Mouse (Mus musculus): Measurements from ENCODE around the gene Myh14. TPM values are rescaled to one million over a fixed set of nuclear protein-coding genes. Genes with fewer than 3 reads are reported as not detected.

The Myh14 gene
- total RNA-seq, 2 experiments from 2014 or later = 17.7 to 20.6 TPM

GRCm38 (mm10) chr7:44560435-44561400 lies 109.9 kb downstream of the Myh14 start:
- intact Hi-C loops (cut with DNase I) = loop anchor here (5.0 kb wide), 1 partner anchor 87 kb away; no protein-coding TSS in a partner anchor
- DNase-seq (ENCODE audit: low spot score in 2 of 2) = peak; percentile 50 to 56

DNA sequence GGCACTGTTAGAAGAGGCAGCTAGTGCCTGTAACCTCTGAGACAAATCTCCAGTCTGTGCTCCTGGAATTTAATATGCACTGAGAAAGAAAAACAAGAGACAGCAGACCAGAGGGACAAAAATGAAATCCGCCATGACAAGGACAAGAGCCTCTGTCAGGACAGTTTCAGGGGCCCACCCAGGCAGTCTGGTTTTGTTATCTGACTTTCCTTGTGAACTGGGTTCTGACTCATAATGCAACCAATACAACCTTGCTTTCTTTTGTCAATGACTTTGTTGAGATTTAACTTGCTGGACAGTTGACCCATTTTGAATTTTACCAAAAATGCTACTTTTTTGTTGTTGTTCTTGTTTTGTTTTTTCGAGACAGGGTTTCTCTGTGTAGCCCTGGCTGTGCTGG lies 113.0 kb downstream of the Myh14 start:
- DNase-seq (ENCODE audit: low spot score in 2 of 2) = no peak
- intact Hi-C loops (cut with DNase I) = no loop called here

Other genes starting within 250 kb of the Myh14 start
- gene Lrrc4b, start 241.8 kb downstream of the Myh14 start, total RNA-seq (2021) = 100 to 1,000 TPM; 282 to 313 TPM
- 10 to 100 TPM in 1 of 2 experiments, 1 to 10 TPM in 1; 6.8 to 10.4 TPM for gene Aspdh, start 205.5 kb downstream of the Myh14 start, total RNA-seq (2021)
- gene Josd2, start 202.9 kb downstream of the Myh14 start, total RNA-seq (2021) = 10 to 100 TPM; 76.5 to 77.6 TPM
- gene Emc10, start 174.3 kb downstream of the Myh14 start, total RNA-seq (2021) = 100 to 1,000 TPM; 169 to 185 TPM
- 10 to 100 TPM; 18.9 to 20.2 TPM for gene Fam71e1, start 174.3 kb downstream of the Myh14 start, total RNA-seq (2021)
- under 1 TPM in 1 of 2 experiments, not detected in 1; 0.12 TPM for gene Mybpc2, start 146.2 kb downstream of the Myh14 start, total RNA-seq (2021)
- gene Spib, start 138.8 kb downstream of the Myh14 start, total RNA-seq (2021) = not detected
- gene Pold1, start 122.0 kb downstream of the Myh14 start, total RNA-seq (2021) = 1 to 10 TPM; 7.5 to 7.6 TPM
- 10 to 100 TPM; 73.1 to 78.3 TPM for gene Nr1h2, start 116.9 kb downstream of the Myh14 start, total RNA-seq (2021)
- gene Napsa, start 98.5 kb downstream of the Myh14 start, total RNA-seq (2021) = not detected
- gene Kcnc3, start 80.2 kb downstream of the Myh14 start, total RNA-seq (2021) = 100 to 1,000 TPM in 1 of 2 experiments, 10 to 100 TPM in 1; 97.6 to 107 TPM
- not detected for gene Izumo2, start 37.9 kb upstream of the Myh14 start, total RNA-seq (2021)
- 10 to 100 TPM; 28.1 to 29.4 TPM for gene Vrk3, start 77.6 kb upstream of the Myh14 start, total RNA-seq (2021)
- under 1 TPM; 0.32 to 0.36 TPM for gene Zfp473, start 80.2 kb upstream of the Myh14 start, total RNA-seq (2021)
- gene Nup62, start 145.2 kb upstream of the Myh14 start, total RNA-seq (2021) = 10 to 100 TPM; 28.1 to 32.2 TPM
- gene Il4i1, start 145.5 kb upstream of the Myh14 start, total RNA-seq (2021) = 1 to 10 TPM; 2.2 to 2.4 TPM
- 10 to 100 TPM; 22.2 to 26.5 TPM for gene Atf5, start 145.8 kb upstream of the Myh14 start, total RNA-seq (2021)
- gene Akt1s1, start 178.1 kb upstream of the Myh14 start, total RNA-seq (2021) = 10 to 100 TPM; 67.7 to 73.6 TPM
- 10 to 100 TPM; 71.9 to 75.6 TPM for gene Tbc1d17, start 178.2 kb upstream of the Myh14 start, total RNA-seq (2021)
- gene Pnkp, start 186.3 kb upstream of the Myh14 start, total RNA-seq (2021) = 10 to 100 TPM; 26.8 TPM
- gene Ptov1, start 198.9 kb upstream of the Myh14 start, total RNA-seq (2021) = 100 to 1,000 TPM; 284 to 285 TPM
- 10 to 100 TPM; 91.7 to 98.1 TPM for gene Med25, start 221.9 kb upstream of the Myh14 start, total RNA-seq (2021)
- gene Fuz, start 225.2 kb upstream of the Myh14 start, total RNA-seq (2021) = 10 to 100 TPM; 18.2 to 20.6 TPM